Mouse (Mus musculus) CD4-positive, CD25-positive, alpha-beta regulatory T cell, adult 2 months (primary cell): Measurements from ENCODE around the gene 1700001O22Rik.

Experiments used
- DNase-seq: peaks from one replicate; pipeline ENCODE4 v3.0.0-alpha.2; 2012; ENCODE audit warnings: low read depth, low spot score

Gene 1700001O22Rik

DNA sequence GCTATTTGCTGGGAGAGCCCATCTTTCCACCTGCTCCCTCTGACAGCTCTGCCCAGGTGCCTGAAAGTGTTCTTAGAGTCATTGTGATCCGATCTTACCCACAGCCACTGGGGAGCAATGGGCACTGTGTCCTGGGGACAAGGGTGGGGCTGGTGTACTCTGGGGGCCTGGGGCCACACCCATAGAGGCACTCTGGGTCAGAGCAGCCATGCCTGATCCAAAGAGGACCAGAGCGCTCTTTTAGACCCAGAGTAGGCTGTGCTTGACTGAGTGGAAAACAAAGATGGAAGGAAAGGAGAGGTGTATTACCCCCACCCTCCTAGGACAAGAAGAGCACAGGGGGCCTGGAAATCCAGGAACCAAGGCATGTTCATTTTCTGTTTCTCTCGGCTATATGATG, at the start of gene 1700001O22Rik:
Gene 1700001O22Rik, minus strand, starts transcription at position 58 of the 400 bp plus-strand sequence.
- DNase-seq: no peak

DNA sequence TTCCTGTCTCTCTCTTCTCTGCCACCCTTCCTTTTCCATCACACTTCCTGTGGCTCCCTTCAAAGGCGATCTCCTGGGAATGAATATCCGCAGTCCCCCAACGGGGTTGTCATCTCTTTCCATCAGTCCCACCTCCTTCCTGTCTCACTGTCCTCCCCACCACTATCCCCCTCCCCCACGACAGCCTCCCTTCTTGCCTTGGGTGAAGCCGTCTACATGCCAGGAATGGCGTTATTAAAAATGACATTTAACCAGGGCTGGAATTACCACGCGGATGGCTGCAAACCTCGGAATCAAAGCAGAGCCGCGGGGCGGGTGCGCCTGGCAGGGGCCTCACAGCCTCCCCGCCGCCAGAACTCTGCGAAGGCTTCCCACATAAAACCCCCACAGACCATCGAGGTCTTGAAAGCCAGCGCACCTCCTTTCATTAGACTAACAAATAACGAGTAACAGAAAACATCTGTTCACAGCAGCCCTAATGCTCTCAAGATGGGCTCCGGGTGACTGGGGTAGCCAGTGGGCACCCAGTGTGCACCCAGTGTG, 49.4 kb upstream of the 1700001O22Rik start:
- DNase-seq: no peak

DNA sequence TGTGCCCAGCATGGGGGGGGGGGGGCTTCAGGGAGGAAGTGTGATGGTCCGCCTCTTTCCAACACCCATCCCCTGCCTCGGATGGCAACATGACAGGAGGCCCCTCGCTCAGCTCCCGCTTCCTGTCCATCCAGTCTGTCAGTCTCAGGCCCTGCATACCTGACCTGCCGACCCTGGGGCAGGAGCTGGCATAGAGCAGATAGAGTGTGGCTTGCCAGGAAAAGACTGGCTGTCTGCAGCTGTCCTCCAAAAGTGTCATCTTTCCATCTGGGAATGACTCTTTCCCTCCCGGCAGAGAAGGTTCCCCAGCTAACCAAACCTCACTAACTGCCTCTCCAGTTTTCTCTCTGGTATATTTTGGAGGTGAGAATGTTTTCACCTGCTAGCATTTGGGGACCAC, 47.1 kb upstream of the 1700001O22Rik start:
- DNase-seq: no peak

DNA sequence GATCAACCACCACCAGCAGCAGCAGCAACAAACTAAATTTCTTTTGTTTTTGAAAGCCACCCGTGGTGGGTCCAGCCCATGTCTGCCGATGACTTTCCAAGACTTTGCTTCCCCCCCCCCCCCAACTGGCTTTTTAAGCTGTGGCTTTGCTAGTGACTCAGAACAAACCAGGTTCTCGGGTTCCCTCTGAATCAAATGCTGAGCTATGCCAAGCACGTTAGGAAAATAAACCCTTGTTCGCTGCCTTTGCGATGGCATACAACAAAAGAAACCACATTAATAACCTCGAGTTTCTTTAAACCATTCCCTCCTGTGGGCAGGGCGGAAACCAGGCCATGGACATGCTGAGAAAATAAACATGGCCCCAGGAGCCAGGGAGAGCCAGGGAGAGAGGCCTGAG, 44.7 kb upstream of the 1700001O22Rik start:
- no peak for DNase-seq

DNA sequence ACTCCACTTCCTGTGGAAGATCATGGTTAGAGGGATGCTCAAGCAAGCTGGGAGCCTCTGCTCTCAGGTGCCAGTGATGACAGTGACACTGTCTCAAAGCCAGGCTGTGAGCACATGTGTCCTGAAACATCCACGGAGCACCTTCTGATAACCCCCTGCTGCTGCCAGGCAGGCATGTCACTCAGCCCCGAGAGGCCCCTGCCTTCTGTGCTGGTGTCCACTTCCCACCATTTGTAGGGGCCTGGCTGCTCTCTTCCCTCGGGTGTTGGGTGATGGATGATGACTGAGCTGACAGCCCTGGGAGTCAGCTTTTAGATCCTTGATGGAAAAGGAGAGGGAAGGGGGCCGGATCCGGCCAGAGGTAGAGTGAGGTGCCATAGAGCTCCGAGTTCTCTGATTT, 43.3 kb upstream of the 1700001O22Rik start:
- DNase-seq: no peak

DNA sequence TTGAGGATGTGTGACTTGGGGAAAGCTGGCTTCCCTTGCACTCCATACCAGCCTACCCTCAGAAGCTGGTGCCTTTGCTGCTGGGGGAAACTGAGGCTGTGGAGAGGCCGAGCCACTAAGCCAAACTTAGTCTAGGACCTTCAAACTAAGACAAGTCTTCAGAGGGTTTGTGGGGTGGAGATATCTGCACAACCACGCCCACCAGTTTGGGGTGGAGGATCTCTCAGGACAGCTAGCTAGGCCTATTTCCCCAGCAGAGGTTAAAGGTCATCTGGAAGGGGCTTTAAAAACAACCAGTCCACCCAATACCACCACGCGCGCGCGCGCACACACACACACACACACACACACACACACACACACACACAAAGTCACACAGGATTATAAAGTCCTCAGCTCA, 42.8 kb upstream of the 1700001O22Rik start:
- no peak for DNase-seq

DNA sequence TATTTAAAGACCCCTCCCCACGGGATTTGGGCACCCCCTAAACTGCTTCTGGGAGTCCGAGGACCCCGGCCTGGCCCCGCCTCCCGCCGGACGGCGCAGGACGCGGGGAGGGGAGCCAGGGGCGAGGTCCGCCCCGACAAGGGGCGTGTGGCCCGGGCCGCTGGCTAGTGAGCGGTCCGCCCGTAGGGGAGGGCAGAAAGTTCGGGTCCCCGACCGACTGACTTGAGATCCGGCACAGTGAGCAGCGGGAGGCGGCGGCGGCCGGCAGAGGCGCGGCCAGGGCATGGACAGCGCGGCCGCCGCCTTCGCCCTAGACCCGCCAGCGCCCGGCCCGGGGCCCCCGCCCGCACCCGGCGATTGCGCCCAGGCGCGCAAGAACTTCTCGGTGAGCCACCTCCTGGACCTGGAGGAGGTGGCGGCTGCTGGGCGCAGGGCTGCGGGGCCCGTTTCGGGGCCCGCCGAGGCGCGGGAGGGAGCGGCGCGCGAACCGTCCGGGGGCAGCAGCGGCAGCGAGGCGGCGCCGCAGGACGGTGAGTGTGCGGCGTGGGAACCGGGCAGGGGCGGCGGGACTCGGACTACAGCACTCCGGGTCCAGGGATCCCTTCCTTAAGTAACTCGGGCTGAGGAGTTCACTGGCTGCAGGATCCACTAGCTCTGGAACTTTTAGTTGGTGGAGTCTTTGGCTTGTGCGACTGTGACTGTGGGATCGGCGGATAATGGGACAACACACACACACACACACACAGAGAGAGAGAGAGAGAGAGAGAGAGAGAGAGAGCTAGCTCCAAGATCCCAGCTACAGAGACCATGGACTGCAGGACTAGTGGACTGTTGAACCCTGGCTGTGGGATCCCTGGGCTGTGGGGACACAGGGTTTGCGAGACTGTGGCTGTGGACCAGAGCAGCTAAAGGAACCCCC, 42.0 kb upstream of the 1700001O22Rik start:
- DNase-seq: no peak

DNA sequence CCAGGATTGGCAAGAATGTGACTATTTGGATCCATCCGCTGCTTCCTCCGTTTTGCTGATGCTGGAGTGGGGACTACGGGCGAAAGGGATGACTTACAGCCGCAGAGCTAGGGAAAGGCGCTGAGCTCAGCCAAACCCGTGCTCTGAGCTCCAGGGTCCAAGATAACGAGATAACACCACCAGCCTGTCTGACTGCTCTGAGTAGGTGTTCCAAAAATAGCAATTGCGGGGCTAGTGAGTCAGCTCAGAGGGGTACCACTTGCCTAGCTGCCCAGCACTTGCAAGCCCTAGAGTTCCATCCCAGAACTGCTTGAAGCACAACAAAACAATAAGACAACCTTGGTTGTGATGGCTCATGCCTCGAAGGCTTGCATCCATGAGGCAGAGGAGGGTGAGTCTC, 39.2 kb upstream of the 1700001O22Rik start:
- no peak for DNase-seq

DNA sequence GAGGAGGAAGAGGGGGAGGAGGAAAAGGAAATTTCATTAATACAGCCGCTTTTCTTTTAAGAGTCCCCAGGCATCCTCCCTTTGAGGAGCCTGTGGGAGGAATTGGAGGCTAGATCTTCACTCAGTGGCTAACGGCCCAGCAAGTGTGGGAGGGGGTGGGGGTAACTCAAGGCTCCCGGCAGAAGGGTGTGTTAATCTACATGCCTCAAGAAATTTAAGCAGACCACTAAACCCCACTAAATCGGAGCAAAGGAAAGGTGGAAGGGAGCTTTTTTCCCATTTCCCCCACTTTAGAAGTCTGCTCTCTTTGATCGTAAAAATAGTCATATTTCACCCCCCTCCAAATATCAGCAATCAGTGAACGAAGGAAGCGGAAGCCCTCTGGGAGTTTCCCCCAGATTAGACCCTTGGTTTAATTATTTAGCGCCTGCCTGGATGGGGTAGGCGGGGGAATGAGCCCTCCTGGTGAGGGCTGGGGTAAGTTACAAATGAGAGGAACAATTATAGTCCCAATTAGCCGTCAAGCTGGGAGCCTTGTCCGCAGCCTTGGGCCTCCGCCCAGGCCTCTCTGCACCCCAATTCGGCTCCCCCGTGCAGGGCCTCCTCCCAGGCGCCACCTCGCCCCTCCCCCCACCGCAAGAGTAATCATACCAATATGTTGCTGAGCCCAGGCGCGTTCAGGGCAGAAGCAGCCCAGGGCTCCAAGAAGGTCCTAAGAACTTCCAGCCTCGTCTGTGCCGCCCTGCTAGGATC, 33.0 kb upstream of the 1700001O22Rik start:
- no peak for DNase-seq

DNA sequence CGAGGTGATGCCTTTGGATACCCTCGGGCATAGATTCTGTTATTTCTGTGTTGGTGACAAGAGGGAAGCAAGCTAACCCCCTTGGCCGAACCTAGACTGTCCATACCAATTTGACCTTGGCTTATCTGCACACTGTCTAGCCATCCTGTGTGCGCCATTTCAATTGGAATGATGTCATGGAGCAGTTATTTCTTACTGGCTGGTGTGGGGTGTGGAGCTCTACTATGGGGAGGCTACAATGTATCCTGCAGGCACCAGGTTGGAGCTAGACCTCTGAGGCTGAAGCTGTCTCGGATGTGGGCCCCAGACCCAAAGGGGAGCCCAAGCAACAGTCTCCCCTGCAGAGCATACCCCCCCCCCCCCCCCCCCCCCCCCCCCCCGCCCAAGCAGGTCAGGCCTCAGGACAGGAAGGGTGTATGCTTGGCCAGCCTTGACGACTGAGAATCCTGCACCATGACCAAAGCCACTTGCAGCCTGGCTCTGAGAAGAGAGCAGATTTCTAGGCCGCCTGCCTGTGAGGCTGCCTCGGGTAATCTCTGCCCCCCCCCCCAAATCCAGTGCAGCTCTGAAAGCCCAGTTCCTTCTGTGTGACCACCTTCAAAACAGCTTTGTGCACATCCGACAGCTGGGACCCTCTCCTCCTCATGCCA, 31.0 kb upstream of the 1700001O22Rik start, which contains the start of gene Prrx2:
Gene Prrx2, plus strand, starts transcription at position 600 of the 650 bp plus-strand sequence.
- DNase-seq: no peak

DNA sequence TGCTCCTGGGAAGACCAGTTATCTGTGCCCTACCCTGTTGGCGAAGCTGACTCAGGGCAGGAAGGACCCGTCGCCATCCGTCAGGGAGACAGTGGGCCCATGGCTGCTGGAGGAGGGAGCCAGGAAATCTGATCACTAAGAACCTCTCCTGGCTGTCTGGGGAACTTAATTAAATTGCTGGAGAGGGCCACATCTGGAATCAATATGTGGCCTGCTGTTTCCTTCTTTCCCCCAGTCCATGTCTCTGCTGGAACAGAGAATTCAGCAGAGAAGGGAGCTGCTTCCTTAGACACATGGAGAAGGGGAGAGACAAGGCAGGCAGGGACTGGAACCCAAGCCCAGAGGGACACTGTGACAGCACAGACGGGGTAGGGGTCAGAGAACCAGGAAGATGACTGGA, 30.2 kb upstream of the 1700001O22Rik start:
- no peak for DNase-seq

DNA sequence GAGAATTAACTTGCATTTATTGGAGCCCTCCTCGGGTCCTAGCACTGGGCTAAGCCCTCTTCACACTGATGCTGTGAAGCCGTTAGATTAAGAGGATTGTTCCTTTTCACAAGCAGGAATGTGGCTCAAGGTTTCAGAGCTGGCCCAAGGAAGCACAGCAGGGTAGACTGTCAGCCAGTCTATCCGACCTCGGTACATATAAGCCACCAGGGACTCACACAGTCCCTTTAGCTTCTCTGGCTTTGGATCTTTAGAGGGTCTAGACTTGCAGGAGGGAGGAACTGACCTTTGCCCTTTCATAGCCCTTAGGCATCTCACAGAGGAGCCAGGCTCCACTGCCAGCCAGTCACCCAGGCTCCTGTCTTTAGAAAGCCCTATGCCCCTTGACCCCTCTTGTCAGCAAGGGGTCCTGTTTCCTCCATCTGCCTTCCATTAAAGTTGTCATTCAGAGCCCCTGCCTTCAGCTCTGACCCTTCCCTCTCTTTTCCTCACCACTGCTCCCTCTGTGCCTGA, 26.9 kb upstream of the 1700001O22Rik start, which contains the start of gene Asb6:
Gene Asb6, minus strand, starts transcription at position 51 of the 513 bp plus-strand sequence.
- no peak for DNase-seq

DNA sequence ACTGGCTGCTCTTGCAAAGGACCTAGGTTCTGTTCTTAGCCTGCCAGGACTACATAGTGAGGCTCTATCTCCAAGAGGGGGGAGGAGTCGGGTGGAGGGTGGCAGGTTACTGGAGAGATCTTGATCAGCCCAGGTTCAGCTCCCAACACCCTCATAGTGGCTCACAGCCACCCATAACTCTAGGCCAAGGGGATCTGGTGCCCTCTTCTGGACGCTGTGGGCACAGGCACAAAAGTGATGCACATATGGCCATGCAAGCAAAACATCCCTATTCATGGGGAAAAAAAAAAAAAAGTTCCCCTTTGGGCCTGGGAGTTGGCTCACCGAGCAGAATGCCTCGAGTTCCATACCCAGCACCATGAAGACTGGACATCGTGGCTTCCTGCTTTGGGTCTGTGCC, 25.9 kb upstream of the 1700001O22Rik start:
- peak; percentile 75 for DNase-seq

DNA sequence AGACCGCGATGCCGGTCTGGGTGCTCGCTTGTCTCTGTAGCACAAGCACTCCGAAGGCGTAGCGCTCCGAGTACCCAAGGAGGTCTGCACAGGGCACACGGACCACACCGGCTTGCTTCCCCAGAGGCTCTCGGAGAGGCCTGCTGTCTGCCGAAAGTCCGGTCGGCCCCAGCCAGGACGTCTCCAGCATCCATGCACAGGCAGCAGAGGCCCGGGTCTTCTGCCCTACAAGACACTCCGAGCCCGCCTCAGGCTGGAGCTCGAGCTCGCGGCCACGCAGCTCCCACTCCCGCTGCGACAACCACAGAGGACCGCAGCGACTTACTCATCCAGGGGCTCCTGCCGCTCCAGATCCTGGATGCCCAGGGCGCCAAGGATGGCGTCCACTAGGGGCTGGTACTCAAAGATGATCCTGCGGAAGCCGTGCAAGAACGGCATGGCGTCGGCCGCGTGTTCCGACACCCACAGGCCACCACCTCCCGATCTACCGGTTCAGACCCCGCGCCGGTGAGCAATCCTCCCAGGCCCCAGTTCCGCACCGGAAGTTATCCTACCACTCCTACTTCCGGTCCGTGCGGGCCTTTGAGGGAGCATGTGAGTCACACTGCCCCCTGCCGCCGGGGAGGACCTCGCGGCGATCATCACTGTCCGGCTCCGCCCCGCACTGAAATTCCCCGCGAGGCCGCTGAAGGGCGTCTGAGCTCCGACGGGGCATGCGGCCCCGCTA, 24.5 kb upstream of the 1700001O22Rik start:
- DNase-seq: peak; percentile 98

DNA sequence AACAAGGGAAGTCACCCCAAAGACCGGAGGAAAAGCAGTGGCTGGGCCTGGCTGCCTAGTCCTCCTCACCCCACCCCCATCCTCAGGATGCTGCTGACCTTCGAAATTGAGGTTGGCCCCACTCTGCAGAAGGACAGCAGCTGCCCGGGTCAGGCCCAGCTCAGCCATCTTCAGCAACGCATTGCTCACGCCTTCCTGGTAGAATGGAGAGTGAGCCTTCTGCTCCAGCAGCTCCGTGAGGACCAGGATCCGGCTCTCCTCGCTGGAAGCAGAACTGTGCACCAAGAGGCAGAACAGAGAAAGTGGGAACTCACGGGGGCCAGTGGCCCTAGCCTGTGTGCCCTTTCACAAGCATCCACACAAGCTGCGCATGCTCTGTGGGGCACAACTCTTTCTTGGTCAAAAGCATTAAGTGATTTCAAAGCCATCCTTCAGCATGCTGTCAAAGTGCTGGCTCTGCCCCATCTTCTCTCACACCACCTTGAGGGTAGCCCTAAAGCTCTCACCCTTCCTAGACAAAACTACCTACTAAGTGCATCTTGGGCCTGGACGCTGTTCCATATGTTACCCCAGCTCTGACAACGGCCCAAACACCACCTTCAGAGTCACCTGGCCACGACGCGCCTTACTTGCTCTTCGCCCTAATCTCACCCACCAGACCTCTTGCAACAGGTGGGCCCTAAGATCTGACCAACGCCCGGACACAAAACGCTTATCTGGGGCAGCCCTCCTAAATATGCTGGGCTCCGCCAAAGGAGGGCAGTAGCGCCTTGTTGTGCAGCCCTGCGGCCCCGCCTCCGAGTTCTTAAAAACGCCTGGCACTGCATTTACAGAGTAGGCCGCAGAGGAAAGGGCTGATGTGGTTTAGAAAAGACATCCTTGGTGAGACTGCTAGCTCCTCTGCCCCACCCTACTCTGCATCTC, 23.6 kb upstream of the 1700001O22Rik start:
- peak; percentile 74 for DNase-seq

DNA sequence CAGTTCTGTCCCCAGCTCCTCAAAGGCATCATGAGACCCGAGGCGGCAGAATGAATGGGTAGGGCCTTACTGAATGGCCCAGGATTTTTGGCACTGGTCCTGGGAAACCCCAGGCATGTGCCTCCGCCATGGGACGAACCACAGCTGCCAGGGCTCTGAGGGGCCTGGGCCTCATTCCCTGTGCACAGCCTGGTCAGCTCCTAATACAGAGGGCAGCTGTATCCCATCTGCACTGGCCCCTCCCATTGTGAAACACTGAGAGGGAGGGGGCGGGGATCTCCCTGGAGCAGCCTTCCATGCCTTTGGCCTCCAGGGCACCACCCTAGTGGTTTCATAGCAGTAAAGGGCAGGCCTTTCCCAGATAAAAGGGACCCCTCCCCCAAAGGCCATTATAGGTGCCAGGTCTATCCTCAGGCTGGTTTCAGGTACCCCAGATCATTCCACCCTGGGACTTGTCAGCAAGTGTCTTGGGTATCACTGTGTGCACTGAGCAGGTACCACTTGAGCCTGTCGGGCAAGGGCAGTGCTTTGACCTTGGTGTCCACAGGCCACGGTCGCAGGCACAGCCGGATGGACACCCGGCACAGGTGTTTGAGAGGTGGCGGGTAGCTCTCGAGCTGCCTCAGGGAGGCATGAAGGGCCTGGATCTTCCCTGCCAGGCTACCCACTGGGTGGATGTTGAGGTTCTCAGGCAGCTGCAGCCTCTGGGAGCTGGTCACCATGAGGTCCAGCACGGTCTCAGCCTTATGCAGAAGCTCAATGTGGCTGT, 20.1 kb upstream of the 1700001O22Rik start:
- no peak for DNase-seq

DNA sequence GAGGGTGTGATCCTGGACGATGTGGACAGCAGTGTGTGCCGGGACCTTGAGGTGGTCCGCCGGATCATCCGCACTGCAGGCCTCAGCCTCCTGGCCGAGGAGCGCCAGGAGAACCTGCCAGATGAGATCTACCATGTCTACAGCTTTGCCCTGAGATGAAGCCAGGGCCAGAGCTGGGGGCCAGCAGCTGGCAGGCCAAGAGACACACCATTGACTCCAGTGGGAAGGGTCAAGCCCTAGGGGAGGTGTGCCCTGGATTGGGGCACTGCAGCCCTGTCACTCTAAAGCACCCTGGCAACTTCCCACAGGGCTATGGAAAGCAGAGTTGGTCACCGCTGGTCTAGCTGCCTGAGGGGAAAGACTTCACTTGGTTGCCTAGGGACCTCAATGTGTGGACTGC, 19.0 kb upstream of the 1700001O22Rik start:
- no peak for DNase-seq

DNA sequence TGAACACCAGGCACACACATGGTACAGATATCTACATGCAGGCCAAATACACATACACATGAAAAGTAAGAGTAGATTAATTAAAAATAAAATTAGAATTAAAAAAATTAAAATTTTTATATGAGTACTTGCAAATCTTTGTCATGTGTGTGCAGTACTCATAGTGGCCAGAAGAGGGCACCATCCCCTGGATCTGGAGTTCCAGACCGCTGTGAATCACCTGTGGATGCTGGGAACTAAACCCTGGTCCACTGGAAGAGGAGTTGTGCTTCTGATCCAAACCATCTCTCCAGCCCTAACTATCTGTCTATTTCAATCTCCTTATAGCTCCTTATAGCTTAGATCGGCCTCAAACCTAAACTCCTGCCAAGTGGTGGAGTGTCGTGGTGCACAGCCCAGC, 17.6 kb upstream of the 1700001O22Rik start:
- DNase-seq: peak; percentile 47

DNA sequence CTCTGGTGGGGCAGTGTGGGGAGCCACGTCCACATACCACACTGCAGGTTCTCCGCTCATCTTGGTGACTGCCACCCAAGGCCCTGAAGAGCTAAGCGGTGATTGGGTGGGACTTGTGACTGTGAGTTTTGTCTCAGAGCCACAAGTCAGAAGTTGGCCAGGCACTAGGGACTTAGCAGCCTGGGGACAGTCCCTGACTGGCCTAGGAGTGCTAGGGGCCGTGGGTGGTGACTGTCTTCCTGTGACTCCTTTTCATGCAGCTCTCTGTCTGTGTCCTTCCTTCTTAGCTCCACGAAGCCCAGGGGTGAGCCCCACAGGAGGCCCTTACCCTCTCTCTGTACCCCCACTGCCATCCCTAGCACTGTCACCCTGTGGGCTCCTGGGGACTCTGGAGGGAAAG, 16.4 kb upstream of the 1700001O22Rik start:
- DNase-seq: peak; percentile 25
